Mouse (Mus musculus) midbrain, embryonic 14.5 days (tissue): ENCODE measurements around the gene Mknk1. TPM values are rescaled to one million over a fixed set of nuclear protein-coding genes. Genes with fewer than 3 reads are reported as not detected.

ENCODE experiments used
- ATAC-seq: fragments of 200-750 bp; cut with Nextera tagmentation; 2 replicates; pipeline ENCODE4 v1.8.0; 2017; ENCODE audit warnings: moderate number of reproducible peaks, moderate library complexity; ENCODE audit not compliant: low FRiP score, low TSS enrichment
- DNase-seq: peaks from one replicate; pipeline ENCODE4 v3.0.0-alpha.2; 2015
- H3K27ac ChIP-seq: fragments of 300-500 bp; sonication (generic); replicated peaks from 2 replicates; pipeline ENCODE4 v1.5.1; 2014; ENCODE audit warnings: mild to moderate bottlenecking, low read depth, low read length, moderate library complexity
- H3K27me3 ChIP-seq: fragments of 300-500 bp; sonication (generic); 2 replicates; pipeline ENCODE4 v1.6.1; 2014; ENCODE audit warnings: low read length, control low read depth, mixed read lengths; ENCODE audit not compliant: control insufficient read depth, insufficient read depth
- H3K36me3 ChIP-seq: fragments of 300-500 bp; sonication (generic); 2 replicates; pipeline ENCODE4 v1.6.1; 2014; ENCODE audit warnings: low read length, control low read depth; ENCODE audit not compliant: control insufficient read depth, insufficient read depth
- H3K4me1 ChIP-seq: fragments of 300-500 bp; sonication (generic); 2 replicates; pipeline ENCODE4 v1.6.1; 2014; ENCODE audit warnings: mild to moderate bottlenecking, antibody characterized with exemption, low read length, control low read depth; ENCODE audit not compliant: control insufficient read depth, insufficient read depth
- H3K4me2 ChIP-seq: fragments of 300-500 bp; sonication (generic); 2 replicates; pipeline ENCODE4 v1.6.1; 2014; ENCODE audit warnings: mild to moderate bottlenecking, low read length, moderate library complexity
- H3K4me3 ChIP-seq: fragments of 300-500 bp; sonication (generic); replicated peaks from 2 replicates; pipeline ENCODE4 v1.5.1; 2014; ENCODE audit warnings: low read depth, low read length
- H3K9ac ChIP-seq: fragments of 300-500 bp; sonication (generic); replicated peaks from 2 replicates; pipeline ENCODE4 v1.6.1; 2014; ENCODE audit warnings: mild to moderate bottlenecking, low read length, moderate library complexity
- H3K9me3 ChIP-seq: fragments of 300-500 bp; sonication (generic); 2 replicates; pipeline ENCODE4 v1.6.1; 2016; ENCODE audit warnings: low read length, control low read depth, mixed read lengths; ENCODE audit not compliant: control insufficient read depth
- WGBS: fragments of 180-500 bp; shearing (Covaris S2); extraction: QIAGEN DNeasy Blood & Tissue Kit; methylation state at CpG from one replicate; pipeline ENCODE4 v1.1.7; 2014; 5-methylcytosine and 5-hydroxymethylcytosine counted together
- polyA plus RNA-seq: library from polyadenylated mRNA; unstranded; fragments of >200 nt; fragmentation: Nextera tagmentation; extraction: Ambion mirVana; gene quantifications from 2 replicates; pipeline ENCODE4 v1.2.1, GENCODE M21; 2014

Gene Mknk1
- polyA plus RNA-seq = 16.0 and 18.0 TPM in 2 replicates

DNA sequence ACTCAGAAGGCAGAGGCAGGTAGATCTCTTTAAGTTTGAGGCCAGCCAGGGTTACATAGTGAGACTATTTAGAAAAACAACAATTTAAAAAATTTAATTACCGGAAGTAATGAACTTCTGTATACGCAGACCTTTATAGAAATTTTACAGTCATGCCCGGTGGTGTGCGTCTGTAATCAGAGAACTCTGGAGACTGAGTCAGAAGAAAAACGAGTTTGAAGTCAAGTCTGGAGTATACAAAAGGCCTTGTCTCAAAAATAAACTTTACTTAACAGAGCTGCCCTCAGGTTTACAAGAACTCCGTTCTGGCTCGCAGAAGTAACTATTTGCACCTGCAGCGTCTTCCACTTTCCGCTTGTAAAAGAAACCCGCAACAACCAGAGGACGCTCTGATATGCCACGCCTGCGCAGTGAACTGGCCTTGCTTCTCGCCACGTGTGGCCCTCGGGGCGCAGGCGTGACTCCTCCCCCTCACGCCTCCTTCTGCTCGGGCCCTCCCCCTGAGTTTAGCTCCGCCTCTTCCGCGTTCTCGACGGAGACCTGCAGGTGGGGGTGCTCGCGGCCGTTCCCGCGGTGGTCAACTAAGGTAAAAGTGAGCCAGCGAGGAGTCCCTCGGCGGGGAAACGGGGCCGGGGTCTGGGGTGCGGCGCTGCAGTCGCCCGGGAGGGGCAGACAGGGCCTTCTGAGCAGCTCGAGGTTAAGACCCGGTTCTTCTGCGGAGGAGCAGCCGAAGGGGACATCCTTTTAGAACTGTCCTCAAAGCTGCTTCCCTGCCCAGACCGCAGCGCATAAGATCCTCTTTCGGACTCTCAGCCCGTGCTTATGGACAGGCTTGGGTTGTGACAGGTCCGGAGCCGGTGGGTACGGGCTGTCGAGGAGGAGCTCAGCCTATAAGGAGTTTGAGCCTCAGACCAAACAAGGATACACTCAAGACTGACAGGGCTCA, at the start of gene Mknk1:
TSS of gene Mknk1 (plus strand) at position 503 of the 946 bp plus-strand sequence.
- Histone ChIP-seq H3K4me3 (peak within 1 kb of the TSS; percentile 59), H3K4me1 (peaks cover 3% of the 10 kb centered on the region), H3K27me3 (no peaks in the 10 kb centered on the region), H3K36me3 (no peaks in the 10 kb centered on the region), H3K4me2 (peak within 1 kb of the TSS; percentile 73), H3K9me3 (no peaks in the 10 kb centered on the region), H3K9ac (peak within 1 kb of the TSS; percentile 64), H3K27ac (peak within 1 kb of the TSS; percentile 55; the same call in 1 of the 2 replicates)
- ATAC-seq = peak; percentile 96
- WGBS = 2% methylated on average over 51 of the region's 51 CpGs
- peak; percentile 96 for DNase-seq

DNA sequence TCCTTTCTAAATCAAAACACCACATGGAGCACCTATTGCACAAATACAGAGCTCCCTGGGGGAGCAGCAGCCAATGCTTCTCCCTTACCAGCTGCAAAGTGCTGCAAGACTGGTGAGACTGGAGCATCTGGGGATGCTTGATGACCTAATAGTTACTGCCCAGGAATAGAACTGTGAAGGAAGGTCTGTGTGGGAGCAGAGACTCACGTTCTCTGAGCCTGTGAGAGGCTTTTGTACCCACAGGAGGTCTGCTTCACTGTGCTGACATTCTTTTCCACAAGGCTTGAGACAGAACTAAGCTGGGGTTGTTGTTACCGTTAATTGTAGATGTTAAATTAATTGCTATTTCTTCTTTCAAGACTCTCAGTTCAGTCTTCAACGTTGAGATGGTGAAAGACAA, 48.1 kb upstream of the Mknk1 start:
- Histone ChIP-seq H3K36me3 (peaks cover 60% of the 10 kb centered on the region), H3K27me3 (no peaks in the 10 kb centered on the region), H3K9me3 (no peaks in the 10 kb centered on the region), H3K4me2 (no peak overlapping the region), H3K4me1 (no peaks in the 10 kb centered on the region), H3K9ac (no peak overlapping the region), H3K27ac (no peak overlapping the region), H3K4me3 (no peak overlapping the region)
- 87% methylated on average over 3 of the region's 3 CpGs for WGBS
- DNase-seq = no peak
- no peak for ATAC-seq

DNA sequence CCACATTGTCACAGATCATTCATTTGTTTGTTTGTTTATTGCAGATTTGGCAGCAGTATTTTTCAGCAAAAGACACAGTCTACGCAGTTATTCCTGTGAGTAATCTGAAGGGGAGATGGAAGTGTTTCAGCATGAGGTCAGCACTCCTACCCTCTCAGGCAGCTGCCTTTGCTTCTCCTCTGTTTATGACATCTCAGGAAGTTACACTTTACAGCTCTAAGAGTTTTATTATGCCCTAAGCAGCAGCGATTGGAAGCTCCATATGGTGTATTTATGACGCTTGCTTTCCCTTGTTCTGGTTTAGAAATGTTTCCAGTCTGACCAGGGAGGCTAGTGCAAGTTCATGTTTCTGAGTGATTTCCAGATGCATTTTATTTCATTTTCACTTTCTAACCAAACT, 43.6 kb upstream of the Mknk1 start:
- peaks cover 73% of the 10 kb centered on the region for H3K36me3 ChIP-seq
- no peaks in the 10 kb centered on the region for H3K27me3 ChIP-seq
- H3K4me1 ChIP-seq = no peaks in the 10 kb centered on the region
- H3K27ac ChIP-seq = no peak overlapping the region
- ATAC-seq = no peak
- WGBS = 96% methylated on average over 3 of the region's 3 CpGs
- H3K4me3 ChIP-seq = no peak overlapping the region
- H3K9ac ChIP-seq = no peak overlapping the region
- DNase-seq = no peak
- no peaks in the 10 kb centered on the region for H3K9me3 ChIP-seq
- H3K4me2 ChIP-seq = no peak overlapping the region

DNA sequence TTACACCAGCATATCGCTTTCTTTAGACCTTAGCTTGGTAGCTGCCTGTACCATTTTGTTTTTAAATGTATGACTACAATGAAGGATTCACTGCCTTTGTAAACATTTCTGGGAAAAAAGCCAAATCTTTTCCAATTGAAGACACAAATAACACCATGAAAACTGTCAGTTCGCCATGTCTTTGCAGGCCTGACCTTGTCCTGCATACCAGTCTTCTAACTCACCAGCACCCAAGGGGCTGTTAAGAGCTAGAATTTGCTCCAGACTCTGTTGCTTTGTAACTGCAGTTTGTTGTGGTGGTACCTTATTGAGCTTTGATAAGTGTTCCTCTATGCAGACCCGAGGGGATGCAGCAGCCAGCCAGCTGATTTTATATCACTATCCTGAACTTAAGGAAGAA, 39.0 kb upstream of the Mknk1 start:
- H3K4me1 ChIP-seq = no peaks in the 10 kb centered on the region
- WGBS = 79% methylated on average over 3 of the region's 3 CpGs
- no peak overlapping the region for H3K9ac ChIP-seq
- no peaks in the 10 kb centered on the region for H3K27me3 ChIP-seq
- H3K9me3 ChIP-seq = no peaks in the 10 kb centered on the region
- no peak overlapping the region for H3K27ac ChIP-seq
- ATAC-seq (no peak), DNase-seq (no peak)
- peaks cover 63% of the 10 kb centered on the region for H3K36me3 ChIP-seq
- no peak overlapping the region for H3K4me2 ChIP-seq
- no peak overlapping the region for H3K4me3 ChIP-seq

DNA sequence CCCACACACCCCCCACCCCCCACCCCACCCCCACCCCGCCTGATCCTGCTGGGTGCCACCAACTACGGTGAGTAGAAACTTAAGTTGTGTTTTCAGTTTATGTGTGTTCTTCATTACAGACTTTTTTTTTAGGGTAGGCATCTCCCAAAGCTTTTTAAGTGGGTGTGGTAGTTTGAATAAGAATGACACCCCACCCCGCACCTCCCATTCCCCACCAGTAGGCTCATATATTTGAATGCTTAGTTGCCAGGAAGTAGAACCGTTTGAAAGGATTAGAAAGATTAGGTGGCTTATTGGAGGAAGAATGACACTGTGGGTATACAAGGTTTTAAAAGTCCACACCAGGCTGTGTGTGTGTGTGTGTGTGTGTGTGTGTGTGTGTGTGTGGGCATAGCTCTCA, 26.7 kb upstream of the Mknk1 start:
- ATAC-seq = no peak
- Histone ChIP-seq H3K4me2 (no peak overlapping the region), H3K4me1 (no peaks in the 10 kb centered on the region), H3K27ac (no peak overlapping the region), H3K9ac (no peak overlapping the region), H3K36me3 (peaks cover 22% of the 10 kb centered on the region), H3K4me3 (no peak overlapping the region), H3K9me3 (no peaks in the 10 kb centered on the region), H3K27me3 (no peaks in the 10 kb centered on the region)
- WGBS = 80% methylated on average over 4 of the region's 4 CpGs
- DNase-seq = no peak

DNA sequence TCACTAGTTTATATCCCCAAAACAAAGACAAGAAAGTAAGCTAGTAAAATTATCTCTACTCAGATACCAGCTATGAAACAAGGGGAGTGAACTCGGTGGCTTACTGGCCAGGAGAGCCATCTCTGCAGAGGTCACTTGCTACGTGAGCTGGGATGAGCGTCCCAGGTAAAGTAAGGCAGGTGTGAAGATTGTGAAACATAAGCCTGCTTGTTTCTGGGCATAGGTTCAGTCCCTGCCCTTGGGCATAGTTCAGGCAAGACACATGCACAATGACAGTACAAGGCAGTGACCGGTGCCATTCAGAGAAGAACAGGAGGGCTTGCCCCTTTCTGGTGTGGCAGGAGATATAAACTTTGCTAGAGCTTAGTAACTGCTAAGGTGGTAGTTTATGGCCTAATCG, 23.4 kb upstream of the Mknk1 start:
- H3K36me3 ChIP-seq = peaks cover 16% of the 10 kb centered on the region
- ATAC-seq (no peak), DNase-seq (no peak)
- H3K27ac ChIP-seq = no peak overlapping the region
- no peaks in the 10 kb centered on the region for H3K9me3 ChIP-seq
- H3K4me1 ChIP-seq = no peaks in the 10 kb centered on the region
- no peak overlapping the region for H3K4me3 ChIP-seq
- H3K27me3 ChIP-seq = no peaks in the 10 kb centered on the region
- no peak overlapping the region for H3K9ac ChIP-seq
- H3K4me2 ChIP-seq = no peak overlapping the region
- WGBS = 95% methylated on average over 5 of the region's 5 CpGs

DNA sequence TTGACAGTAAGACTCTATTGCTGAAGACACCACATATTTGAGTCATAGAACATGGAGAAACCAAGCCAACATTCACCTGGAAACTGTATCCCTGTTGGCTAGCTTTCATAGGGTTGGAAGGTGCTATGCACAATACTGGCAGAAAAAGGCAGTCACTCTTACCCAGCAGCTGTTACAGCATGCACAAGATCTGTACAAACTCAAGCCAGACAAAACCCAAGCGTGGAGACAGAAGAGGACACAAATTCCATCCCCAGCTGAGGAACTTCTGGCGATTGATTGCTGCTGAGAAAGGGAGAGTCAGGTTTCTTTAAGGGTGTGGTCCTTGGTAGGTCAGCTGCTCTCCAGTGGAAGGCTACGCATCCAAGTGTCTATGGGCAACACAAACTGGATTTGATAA, 18.8 kb upstream of the Mknk1 start:
- H3K9ac ChIP-seq = no peak overlapping the region
- no peaks in the 10 kb centered on the region for H3K9me3 ChIP-seq
- no peaks in the 10 kb centered on the region for H3K27me3 ChIP-seq
- no peak overlapping the region for H3K4me2 ChIP-seq
- DNase-seq (no peak), ATAC-seq (no peak)
- H3K27ac ChIP-seq = no peak overlapping the region
- 0 out of 2 replicates have a peak, but pooled peaks cover 3% of the 10 kb centered on the region for H3K36me3 ChIP-seq
- 83% methylated on average over 3 of the region's 3 CpGs for WGBS
- H3K4me3 ChIP-seq = no peak overlapping the region
- no peaks in the 10 kb centered on the region for H3K4me1 ChIP-seq

DNA sequence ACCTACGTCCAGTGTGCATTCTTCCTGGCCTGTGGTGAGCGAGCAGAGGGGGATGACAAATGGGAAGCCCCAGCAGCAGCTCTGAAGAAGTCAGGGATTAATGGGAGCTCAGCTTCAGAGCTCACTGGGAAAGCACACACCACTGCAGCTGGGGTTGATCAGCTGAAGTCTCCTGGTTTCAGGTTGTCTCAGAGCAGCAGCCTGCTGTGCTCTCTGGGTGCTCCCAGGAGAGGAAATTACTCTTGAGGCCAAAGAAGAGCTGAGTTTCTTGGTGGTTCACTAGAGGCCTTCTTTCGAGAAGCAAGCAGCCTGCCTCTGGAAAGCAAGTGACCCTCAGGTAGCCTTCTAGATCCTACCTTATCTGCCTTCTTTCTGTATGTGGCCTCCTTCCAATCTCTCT, 18.1 kb upstream of the Mknk1 start:
- Histone ChIP-seq H3K27ac (no peak overlapping the region), H3K4me3 (no peak overlapping the region), H3K27me3 (no peaks in the 10 kb centered on the region), H3K4me1 (no peaks in the 10 kb centered on the region), H3K9ac (no peak overlapping the region), H3K9me3 (no peaks in the 10 kb centered on the region), H3K4me2 (no peak overlapping the region), H3K36me3 (0 out of 2 replicates have a peak, but pooled peaks cover 3% of the 10 kb centered on the region)
- ATAC-seq (no peak), DNase-seq (no peak)
- WGBS = 69% methylated on average over 3 of the region's 3 CpGs

DNA sequence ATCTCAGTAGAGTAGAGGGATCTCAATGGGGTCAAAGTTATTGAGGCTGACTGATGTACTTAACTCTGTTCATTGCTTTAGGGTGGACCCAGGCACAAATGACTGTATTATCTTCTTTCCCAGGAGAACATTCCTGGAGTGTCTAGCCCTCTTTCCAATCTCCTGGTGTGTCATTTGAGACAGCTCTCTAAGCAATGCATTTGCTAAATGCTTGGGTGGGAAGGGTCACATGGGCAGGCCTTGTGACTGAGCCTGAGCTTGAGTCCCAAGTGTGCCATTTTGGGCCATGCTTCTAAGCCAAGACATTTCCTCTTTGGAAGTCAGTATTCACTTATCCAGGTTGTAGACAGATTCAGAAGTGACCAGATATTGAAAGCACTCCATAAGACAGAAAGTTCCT, 17.6 kb upstream of the Mknk1 start:
- H3K27me3 ChIP-seq = no peaks in the 10 kb centered on the region
- ATAC-seq = no peak
- H3K27ac ChIP-seq = no peak overlapping the region

More for the DNA sequence above, 17.6 kb upstream of the Mknk1 start:
- no peak for DNase-seq
- no peak overlapping the region for H3K9ac ChIP-seq
- H3K4me3 ChIP-seq = no peak overlapping the region
- 0 out of 2 replicates have a peak, but pooled peaks cover 1% of the 10 kb centered on the region for H3K36me3 ChIP-seq
- no peak overlapping the region for H3K4me2 ChIP-seq
- no peaks in the 10 kb centered on the region for H3K9me3 ChIP-seq
- H3K4me1 ChIP-seq = no peaks in the 10 kb centered on the region
